Mouse (Mus musculus) liver, postnatal 0 days (tissue): Measurements from ENCODE around the gene Fam92b.

Experiments used
- CTCF ChIP-seq: sonication (generic); IDR thresholded peaks from 2 replicates; pipeline ENCODE4 v1.5.1; 2016; ENCODE audit warnings: antibody characterized with exemption, low read depth
- EP300 ChIP-seq: IDR thresholded peaks from 2 replicates; pipeline ENCODE4 v1.6.1; 2016; ENCODE audit warnings: antibody characterized with exemption, low read depth, mild to moderate bottlenecking

DNA sequence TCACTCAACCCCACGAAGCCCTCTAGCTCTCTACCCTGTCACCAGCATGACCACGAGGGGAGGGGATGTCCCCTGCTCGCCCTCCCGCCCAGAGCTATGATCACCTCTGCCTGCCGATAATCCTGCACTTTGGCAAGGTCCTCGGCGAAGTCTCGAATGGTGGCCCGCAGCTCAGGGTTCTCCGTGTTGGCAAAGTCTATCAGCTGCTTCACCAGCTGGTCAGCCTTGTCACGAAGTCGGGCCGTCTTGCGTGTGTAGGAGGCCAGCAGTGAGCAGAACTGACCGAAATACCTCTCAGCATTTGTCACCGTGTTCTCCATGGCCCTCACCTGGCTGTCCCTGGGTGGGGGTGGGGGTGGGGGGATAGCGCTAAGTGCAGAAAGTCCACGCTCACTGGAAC, 2.7 kb downstream of the Fam92b start:
- TF ChIP-seq EP300, result no peak
- TF ChIP-seq CTCF, result no peak
